Mouse (Mus musculus): ENCODE data around the gene Ankrd45.

DNA sequence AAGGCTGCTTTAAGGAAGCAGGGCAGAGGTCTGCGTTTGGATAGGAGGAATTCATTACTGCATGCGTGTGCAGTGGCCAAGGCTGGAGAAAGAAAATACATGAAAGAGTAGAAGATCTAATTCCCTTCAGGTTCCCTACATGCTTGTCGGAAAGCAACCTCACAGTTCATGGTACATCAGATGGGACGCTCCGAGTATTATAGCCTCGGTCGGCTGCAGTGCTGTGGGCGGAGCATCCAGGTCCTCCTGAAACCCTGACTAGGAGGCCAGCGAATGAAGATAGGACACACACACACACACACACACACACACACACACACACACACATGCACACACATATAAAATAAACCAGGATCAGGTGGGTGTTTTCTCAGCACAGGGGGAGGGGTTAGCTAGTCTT is 41.2 kb downstream of the Ankrd45 start:
- TF ChIP-seq CTCF (IDR thresholded peaks at IDR 0.05; ENCODE audit: borderline replicate concordance, extremely low read depth, insufficient read depth, insufficient read length) (no peak), POLR2A (IDR thresholded peaks at IDR 0.05; ENCODE audit: borderline replicate concordance, extremely low read depth, insufficient read depth, insufficient read length, poor library complexity, severe bottlenecking) (no peak)
